Mouse (Mus musculus): Measurements from ENCODE around the gene Mif4gd. TPM values are rescaled to one million over a fixed set of nuclear protein-coding genes. Genes with fewer than 3 reads are reported as not detected.

Gene Mif4gd
- polyA plus RNA-seq (2012; rRNA removed) = 34.2 and 36.1 TPM in 2 replicates
- polyA plus RNA-seq (2014; fragmentation: Nextera tagmentation; extraction: Ambion mirVana) = 23.1 and 23.5 TPM in 2 replicates

GRCm38 (mm10) chr11:115612410-115613137 lies at the start of gene Mif4gd:
TSS of gene Mif4gd (minus strand) at chr11:115612969.
- peaks cover 47% of the 10 kb centered on the region for H3K36me3 ChIP-seq (ENCODE audit: control insufficient read depth, insufficient read depth, low read length)
- H3K27me3 ChIP-seq (ENCODE audit: control insufficient read depth, insufficient read depth, low read length) = no peaks in the 10 kb centered on the region
- no peaks in the 10 kb centered on the region for H3K9me3 ChIP-seq (ENCODE audit: control insufficient read depth, low read length)
- TF ChIP-seq POLR2A (IDR thresholded peaks at IDR 0.05; ENCODE audit: borderline replicate concordance, extremely low read depth, insufficient read depth, insufficient read length) = no peak; the same call in 1 of the 2 replicates
- H3K9ac ChIP-seq (ENCODE audit: low read depth, low read length, severe bottlenecking) = peak within 1 kb of the TSS; percentile 59
- DNase-seq (ENCODE audit: low spot score) (peak; percentile 68), ATAC-seq (ENCODE audit: low FRiP score, low read depth) (peak; percentile 84)
- H3K4me2 ChIP-seq (replicated peaks; ENCODE audit: low read depth, low read length, severe bottlenecking) = peak within 1 kb of the TSS; percentile 65
- under 1% methylated on average over 72 of the region's 80 CpGs for WGBS
- H3K4me3 ChIP-seq (replicated peaks; ENCODE audit: low read length) = peak within 1 kb of the TSS; percentile 55
- H3K27ac ChIP-seq (replicated peaks; ENCODE audit: low read depth, low read length) = peak within 1 kb of the TSS; percentile 80
- peaks cover 8% of the 10 kb centered on the region; the same call in 1 of the 2 replicates for H3K4me1 ChIP-seq (ENCODE audit: control insufficient read depth, insufficient read depth, low read length)

DNA sequence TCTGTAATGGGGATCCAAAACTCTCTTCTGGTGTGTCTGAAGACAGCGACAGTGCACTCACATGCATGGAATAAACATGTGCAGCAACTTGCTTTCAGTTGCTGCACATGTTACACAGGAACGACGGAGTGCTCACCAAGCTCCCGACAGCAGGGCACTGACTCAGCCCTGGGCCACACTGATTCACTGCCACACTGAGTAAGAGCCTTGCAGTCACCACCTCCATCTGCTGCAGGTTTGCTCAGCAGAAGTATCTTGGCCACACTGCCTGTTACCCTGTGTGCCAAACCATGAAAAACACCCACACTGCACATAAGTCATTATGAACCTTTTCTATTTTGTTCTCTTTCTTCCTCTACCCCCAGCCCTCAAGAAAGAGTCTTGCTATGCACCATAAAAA lies 47.6 kb upstream of the Mif4gd start:
- Histone ChIP-seq H3K27me3 (ENCODE audit: control insufficient read depth, insufficient read depth, low read length) (no peaks in the 10 kb centered on the region), H3K27ac (replicated peaks; ENCODE audit: low read depth, low read length) (no peak overlapping the region), H3K36me3 (ENCODE audit: control insufficient read depth, insufficient read depth, low read length) (peaks cover 4% of the 10 kb centered on the region; the same call in 1 of the 2 replicates), H3K4me2 (replicated peaks; ENCODE audit: low read depth, low read length, severe bottlenecking) (no peak overlapping the region), H3K9me3 (ENCODE audit: control insufficient read depth, low read length) (no peaks in the 10 kb centered on the region), H3K9ac (ENCODE audit: low read depth, low read length, severe bottlenecking) (no peak overlapping the region), H3K4me3 (replicated peaks; ENCODE audit: low read length) (no peak overlapping the region), H3K4me1 (ENCODE audit: control insufficient read depth, insufficient read depth, low read length) (no peaks in the 10 kb centered on the region)
- 98% methylated on average over 4 of the region's 4 CpGs for WGBS
- ATAC-seq (ENCODE audit: low FRiP score, low read depth) (no peak), DNase-seq (ENCODE audit: low spot score) (no peak)
- no peak for TF ChIP-seq POLR2A (IDR thresholded peaks at IDR 0.05; ENCODE audit: borderline replicate concordance, extremely low read depth, insufficient read depth, insufficient read length)

DNA sequence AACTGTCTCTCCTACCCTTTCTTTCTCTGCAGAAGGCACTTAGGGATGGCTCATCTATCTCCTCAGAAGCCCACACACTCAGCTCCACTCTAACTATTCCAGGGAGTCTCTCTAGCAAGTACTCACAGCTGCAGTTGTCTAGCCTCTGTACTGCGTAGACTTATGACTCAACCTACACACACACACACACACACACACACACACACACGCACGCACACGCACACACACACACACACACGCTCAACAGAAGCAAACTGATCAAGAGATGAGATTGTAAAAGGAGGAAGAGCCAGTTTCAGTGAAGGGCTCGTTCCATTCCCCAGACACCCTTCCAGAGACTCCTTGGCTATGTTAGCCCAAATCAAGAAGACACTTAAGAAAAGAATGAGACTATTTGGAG lies 45.8 kb upstream of the Mif4gd start:
- Histone ChIP-seq H3K27me3 (ENCODE audit: control insufficient read depth, insufficient read depth, low read length) (no peaks in the 10 kb centered on the region), H3K27ac (replicated peaks; ENCODE audit: low read depth, low read length) (no peak overlapping the region), H3K9ac (ENCODE audit: low read depth, low read length, severe bottlenecking) (no peak overlapping the region), H3K4me2 (replicated peaks; ENCODE audit: low read depth, low read length, severe bottlenecking) (no peak overlapping the region), H3K36me3 (ENCODE audit: control insufficient read depth, insufficient read depth, low read length) (peaks cover 17% of the 10 kb centered on the region), H3K4me3 (replicated peaks; ENCODE audit: low read length) (no peak overlapping the region), H3K4me1 (ENCODE audit: control insufficient read depth, insufficient read depth, low read length) (no peaks in the 10 kb centered on the region), H3K9me3 (ENCODE audit: control insufficient read depth, low read length) (no peaks in the 10 kb centered on the region)
- no peak for TF ChIP-seq POLR2A (IDR thresholded peaks at IDR 0.05; ENCODE audit: borderline replicate concordance, extremely low read depth, insufficient read depth, insufficient read length)
- WGBS = 88% methylated on average over 6 of the region's 6 CpGs
- DNase-seq (ENCODE audit: low spot score) (no peak), ATAC-seq (ENCODE audit: low FRiP score, low read depth) (no peak)

GRCm38 (mm10) chr11:115654128-115654527 lies 41.4 kb upstream of the Mif4gd start:
- H3K27ac ChIP-seq (replicated peaks; ENCODE audit: low read depth, low read length) = no peak overlapping the region
- H3K9me3 ChIP-seq (ENCODE audit: control insufficient read depth, low read length) = no peaks in the 10 kb centered on the region
- peaks cover 26% of the 10 kb centered on the region for H3K36me3 ChIP-seq (ENCODE audit: control insufficient read depth, insufficient read depth, low read length)
- 70% methylated on average over 2 of the region's 2 CpGs for WGBS
- no peak overlapping the region for H3K9ac ChIP-seq (ENCODE audit: low read depth, low read length, severe bottlenecking)
- TF ChIP-seq POLR2A (IDR thresholded peaks at IDR 0.05; ENCODE audit: borderline replicate concordance, extremely low read depth, insufficient read depth, insufficient read length) = no peak
- no peaks in the 10 kb centered on the region for H3K4me1 ChIP-seq (ENCODE audit: control insufficient read depth, insufficient read depth, low read length)
- H3K27me3 ChIP-seq (ENCODE audit: control insufficient read depth, insufficient read depth, low read length) = no peaks in the 10 kb centered on the region
- H3K4me3 ChIP-seq (replicated peaks; ENCODE audit: low read length) = no peak overlapping the region
- ATAC-seq (ENCODE audit: low FRiP score, low read depth) (no peak), DNase-seq (ENCODE audit: low spot score) (no peak)
- no peak overlapping the region for H3K4me2 ChIP-seq (replicated peaks; ENCODE audit: low read depth, low read length, severe bottlenecking)

DNA sequence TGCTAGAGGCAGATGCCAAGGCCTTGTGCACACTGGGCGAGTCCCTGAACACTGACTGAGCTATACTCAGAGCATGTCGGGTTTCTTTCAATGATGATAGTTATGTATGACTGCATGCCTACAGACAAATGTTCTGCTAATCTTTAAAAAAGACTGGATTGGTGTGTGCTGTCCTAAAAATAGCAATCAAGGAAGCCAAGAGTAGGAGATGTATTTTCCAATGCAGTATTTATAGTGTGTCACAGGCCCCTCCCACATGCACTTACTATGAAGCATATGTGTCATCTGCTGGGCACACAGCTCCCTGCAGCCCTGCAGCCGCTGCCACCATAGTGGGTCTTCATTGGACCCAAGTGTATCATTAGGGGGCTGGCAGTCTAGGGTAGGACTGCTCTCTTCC lies 40.4 kb upstream of the Mif4gd start:
- no peaks in the 10 kb centered on the region for H3K9me3 ChIP-seq (ENCODE audit: control insufficient read depth, low read length)
- 85% methylated on average over 3 of the region's 3 CpGs for WGBS
- no peak overlapping the region for H3K4me2 ChIP-seq (replicated peaks; ENCODE audit: low read depth, low read length, severe bottlenecking)
- DNase-seq (ENCODE audit: low spot score) (no peak), ATAC-seq (ENCODE audit: low FRiP score, low read depth) (no peak)
- no peak overlapping the region for H3K4me3 ChIP-seq (replicated peaks; ENCODE audit: low read length)
- no peaks in the 10 kb centered on the region for H3K4me1 ChIP-seq (ENCODE audit: control insufficient read depth, insufficient read depth, low read length)
- H3K9ac ChIP-seq (ENCODE audit: low read depth, low read length, severe bottlenecking) = no peak overlapping the region
- no peak for TF ChIP-seq POLR2A (IDR thresholded peaks at IDR 0.05; ENCODE audit: borderline replicate concordance, extremely low read depth, insufficient read depth, insufficient read length)
- peaks cover 27% of the 10 kb centered on the region for H3K36me3 ChIP-seq (ENCODE audit: control insufficient read depth, insufficient read depth, low read length)
- no peak overlapping the region for H3K27ac ChIP-seq (replicated peaks; ENCODE audit: low read depth, low read length)
- no peaks in the 10 kb centered on the region for H3K27me3 ChIP-seq (ENCODE audit: control insufficient read depth, insufficient read depth, low read length)

Data from limb, embryonic 14.5 days (tissue).